ENCODE assay signal across 1 mouse cellular context in the genomic region with DNA sequence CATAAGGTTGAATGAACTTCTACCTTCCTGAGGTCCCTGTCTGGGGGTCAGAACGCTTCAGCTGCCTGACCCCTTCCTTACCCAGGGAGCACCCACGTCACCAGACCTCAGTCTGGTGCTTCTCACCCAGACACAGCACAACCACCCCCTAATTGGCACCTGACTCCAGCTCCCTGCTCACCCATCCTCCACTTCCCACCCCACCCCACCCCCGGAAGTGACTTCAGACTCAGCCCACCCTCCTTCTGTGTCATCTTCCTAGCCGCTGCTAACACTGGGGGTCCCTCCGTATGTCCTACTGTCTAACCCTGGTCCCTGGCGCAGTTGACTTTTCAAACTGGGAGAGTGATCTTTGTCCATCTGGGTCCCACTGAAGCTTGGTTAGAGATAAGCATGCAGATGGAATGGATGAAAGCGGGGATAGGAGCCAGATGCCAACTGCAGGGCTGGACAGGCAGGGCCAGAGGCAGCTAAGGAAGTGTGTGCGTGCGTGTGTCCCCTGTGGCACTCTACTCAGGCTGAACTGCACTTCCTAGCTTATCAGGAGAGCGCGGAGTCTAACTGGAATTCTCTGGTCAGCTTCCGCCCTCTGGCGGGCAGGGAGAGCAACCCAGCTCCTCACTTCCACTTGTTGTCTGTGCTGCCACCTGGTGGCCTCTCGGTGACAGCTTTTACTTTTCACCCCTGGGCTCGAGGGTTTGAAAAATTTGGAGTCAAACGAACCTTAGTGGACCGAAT.
TF ChIP-seq lines count a peak whose summit lies in the region.

No protein-coding gene starts in this region.

TF ChIP-seq in CH12.LX, 34 proteins besides CTCF, POLR2A, EP300 and RAD21 (continued from another document):
- TF ChIP-seq CHD1 (IDR thresholded peaks at IDR 0.05; ENCODE audit: low read depth, low read length) = no peak
- peak; percentile 18 for TF ChIP-seq HCFC1 (IDR thresholded peaks at IDR 0.05; ENCODE audit: low read depth, low read length)
- no peak for TF ChIP-seq PAX5 (IDR thresholded peaks at IDR 0.05; ENCODE audit: low read length)
- peak; percentile 86; the same call in 1 of the 2 replicates for TF ChIP-seq NELFE (IDR thresholded peaks at IDR 0.05; ENCODE audit: low read depth, low read length)
- no peak for TF ChIP-seq MAX (IDR thresholded peaks at IDR 0.05; ENCODE audit: low read length)
- TF ChIP-seq TBP (conservative IDR thresholded peaks at IDR 0.05; ENCODE audit: low read depth, low read length) = 0 out of 2 replicates have a peak, but pooled peaks have one; percentile 11
- peak; percentile 43; the same call in 1 of the 2 replicates for TF ChIP-seq IRF4 (IDR thresholded peaks at IDR 0.05; ENCODE audit: low read depth, low read length)
- TF ChIP-seq SMC3 (IDR thresholded peaks at IDR 0.05; ENCODE audit: low read depth, low read length) = peak; percentile 98
- no peak for TF ChIP-seq MAZ (IDR thresholded peaks at IDR 0.05; ENCODE audit: low read depth, low read length)
- 0 out of 2 replicates have a peak, but pooled peaks have one; percentile 28 for TF ChIP-seq MXI1 (IDR thresholded peaks at IDR 0.05; ENCODE audit: low read depth, low read length)
